Mouse (Mus musculus): ENCODE results near the gene Cfap100.

- TF ChIP-seq CTCF (conservative IDR thresholded peaks at IDR 0.05; ENCODE audit: low read length) (no peak), POU5F1 (IDR thresholded peaks at IDR 0.05; ENCODE audit: borderline replicate concordance, low read length) (no peak), NANOG (IDR thresholded peaks at IDR 0.05; ENCODE audit: borderline replicate concordance, low read length) (no peak)
Measured at GRCm38 (mm10) chr6:90472079-90472478, 43.5 kb upstream of the Cfap100 start.

Data from E14TG2a.4 (cell line).